Mouse (Mus musculus): ENCODE results near the gene Apold1. TPM values are rescaled to one million over a fixed set of nuclear protein-coding genes. Genes with fewer than 3 reads are reported as not detected.

Apold1 gene
- polyA plus RNA-seq, 1 experiment = 0.05 TPM

GRCm38 (mm10) chr6:135023379-135023778 lies 41.9 kb downstream of the Apold1 start:
- Histone ChIP-seq H3K79me2 (ENCODE audit: control insufficient read depth, insufficient read depth) (no peaks in the 10 kb centered on the region), H3K4me3 (ENCODE audit: insufficient read depth, poor library complexity, severe bottlenecking) (no peak overlapping the region), H3K27me3 (ENCODE audit: control insufficient read depth, insufficient read depth, insufficient read length) (no peaks in the 10 kb centered on the region), H3K36me3 (ENCODE audit: control insufficient read depth, insufficient read depth) (peaks cover 54% of the 10 kb centered on the region), H3ac (ENCODE audit: control insufficient read depth, insufficient read length, low read depth) (no peak overlapping the region), H3K79me3 (ENCODE audit: low read depth) (no peaks in the 10 kb centered on the region)
- TF ChIP-seq FOSL1 (IDR thresholded peaks at IDR 0.05; ENCODE audit: insufficient read depth, low read length, poor library complexity, severe bottlenecking) (no peak), MYOD1 (IDR thresholded peaks at IDR 0.05; ENCODE audit: control insufficient read depth, insufficient read length, low read depth) (no peak), MYOG (IDR thresholded peaks at IDR 0.05; ENCODE audit: control insufficient read depth, extremely low read depth, insufficient read length) (no peak), USF1 (IDR thresholded peaks at IDR 0.05; ENCODE audit: low read depth) (no peak), MAX (IDR thresholded peaks at IDR 0.05) (no peak)

- no peak overlapping the region for H3ac ChIP-seq (ENCODE audit: control insufficient read depth, insufficient read length, low read depth)
- H3K79me3 ChIP-seq (ENCODE audit: low read depth) = no peaks in the 10 kb centered on the region
- H3K36me3 ChIP-seq (ENCODE audit: control insufficient read depth, insufficient read depth) = peaks cover 39% of the 10 kb centered on the region
- no peak overlapping the region for H3K4me3 ChIP-seq (ENCODE audit: insufficient read depth, poor library complexity, severe bottlenecking)
- TF ChIP-seq FOSL1 (IDR thresholded peaks at IDR 0.05; ENCODE audit: insufficient read depth, low read length, poor library complexity, severe bottlenecking) (no peak), CTCF (IDR thresholded peaks at IDR 0.05; ENCODE audit: control insufficient read depth, insufficient read depth, insufficient read length) (no peak), MYOD1 (IDR thresholded peaks at IDR 0.05; ENCODE audit: control insufficient read depth, insufficient read length, low read depth) (no peak), MAX (IDR thresholded peaks at IDR 0.05) (no peak), MYOG (IDR thresholded peaks at IDR 0.05; ENCODE audit: control insufficient read depth, extremely low read depth, insufficient read length) (no peak), USF1 (IDR thresholded peaks at IDR 0.05; ENCODE audit: low read depth) (no peak), CEBPB (IDR thresholded peaks at IDR 0.05; ENCODE audit: low read depth) (no peak)
- H3K27me3 ChIP-seq (ENCODE audit: control insufficient read depth, insufficient read depth, insufficient read length) = no peaks in the 10 kb centered on the region
- H3K79me2 ChIP-seq (ENCODE audit: control insufficient read depth, insufficient read depth) = no peaks in the 10 kb centered on the region
These were observed 43.4 kb downstream of the Apold1 start for GRCm38 (mm10) chr6:135024781-135025420.

- no peak overlapping the region for H3ac ChIP-seq (ENCODE audit: control insufficient read depth, insufficient read length, low read depth)
- no peaks in the 10 kb centered on the region for H3K79me2 ChIP-seq (ENCODE audit: control insufficient read depth, insufficient read depth)
- no peaks in the 10 kb centered on the region for H3K79me3 ChIP-seq (ENCODE audit: low read depth)
- peaks cover 25% of the 10 kb centered on the region for H3K36me3 ChIP-seq (ENCODE audit: control insufficient read depth, insufficient read depth)
- H3K27me3 ChIP-seq (ENCODE audit: control insufficient read depth, insufficient read depth, insufficient read length) = no peaks in the 10 kb centered on the region
- no peak overlapping the region for H3K4me3 ChIP-seq (ENCODE audit: insufficient read depth, poor library complexity, severe bottlenecking)
- TF ChIP-seq CTCF (IDR thresholded peaks at IDR 0.05; ENCODE audit: control insufficient read depth, insufficient read depth, insufficient read length) = peak; percentile 23
- TF ChIP-seq CEBPB (IDR thresholded peaks at IDR 0.05; ENCODE audit: low read depth) = no peak
These were observed 44.7 kb downstream of the Apold1 start for GRCm38 (mm10) chr6:135026232-135026631.

- H3K79me2 ChIP-seq (ENCODE audit: control insufficient read depth, insufficient read depth) = no peaks in the 10 kb centered on the region
- TF ChIP-seq MYOD1 (IDR thresholded peaks at IDR 0.05; ENCODE audit: control insufficient read depth, insufficient read length, low read depth) = no peak
- TF ChIP-seq FOSL1 (IDR thresholded peaks at IDR 0.05; ENCODE audit: insufficient read depth, low read length, poor library complexity, severe bottlenecking) = no peak
- no peak for TF ChIP-seq CTCF (IDR thresholded peaks at IDR 0.05; ENCODE audit: control insufficient read depth, insufficient read depth, insufficient read length)
- TF ChIP-seq MYOG (IDR thresholded peaks at IDR 0.05; ENCODE audit: control insufficient read depth, extremely low read depth, insufficient read length) = no peak
- TF ChIP-seq MAX (IDR thresholded peaks at IDR 0.05) = no peak
- TF ChIP-seq CEBPB (IDR thresholded peaks at IDR 0.05; ENCODE audit: low read depth) = no peak
- H3K4me3 ChIP-seq (ENCODE audit: insufficient read depth, poor library complexity, severe bottlenecking) = no peak overlapping the region
- peaks cover 20% of the 10 kb centered on the region for H3K36me3 ChIP-seq (ENCODE audit: control insufficient read depth, insufficient read depth)
- H3K79me3 ChIP-seq (ENCODE audit: low read depth) = no peaks in the 10 kb centered on the region
- H3K27me3 ChIP-seq (ENCODE audit: control insufficient read depth, insufficient read depth, insufficient read length) = no peaks in the 10 kb centered on the region
- H3ac ChIP-seq (ENCODE audit: control insufficient read depth, insufficient read length, low read depth) = no peak overlapping the region
These were observed 45.2 kb downstream of the Apold1 start for GRCm38 (mm10) chr6:135026755-135027154.

GRCm38 (mm10) chr6:135029246-135029645 lies 47.7 kb downstream of the Apold1 start:
- Histone ChIP-seq H3K79me3 (ENCODE audit: low read depth) (no peaks in the 10 kb centered on the region), H3K27me3 (ENCODE audit: control insufficient read depth, insufficient read depth, insufficient read length) (no peaks in the 10 kb centered on the region), H3ac (ENCODE audit: control insufficient read depth, insufficient read length, low read depth) (no peak overlapping the region), H3K79me2 (ENCODE audit: control insufficient read depth, insufficient read depth) (no peaks in the 10 kb centered on the region), H3K4me3 (ENCODE audit: insufficient read depth, poor library complexity, severe bottlenecking) (no peak overlapping the region), H3K36me3 (ENCODE audit: control insufficient read depth, insufficient read depth) (no peaks in the 10 kb centered on the region)
- TF ChIP-seq MYOD1 (IDR thresholded peaks at IDR 0.05; ENCODE audit: control insufficient read depth, insufficient read length, low read depth) = no peak
- TF ChIP-seq CEBPB (IDR thresholded peaks at IDR 0.05; ENCODE audit: low read depth) = no peak
- no peak for TF ChIP-seq MAX (IDR thresholded peaks at IDR 0.05)
- TF ChIP-seq FOSL1 (IDR thresholded peaks at IDR 0.05; ENCODE audit: insufficient read depth, low read length, poor library complexity, severe bottlenecking) = no peak
- TF ChIP-seq CTCF (IDR thresholded peaks at IDR 0.05; ENCODE audit: control insufficient read depth, insufficient read depth, insufficient read length) = no peak
- no peak for TF ChIP-seq USF1 (IDR thresholded peaks at IDR 0.05; ENCODE audit: low read depth)
- TF ChIP-seq MYOG (IDR thresholded peaks at IDR 0.05; ENCODE audit: control insufficient read depth, extremely low read depth, insufficient read length) = no peak

Other genes starting within 250 kb of the Apold1 start
- gene Dusp16, start 189.1 kb upstream of the Apold1 start, polyA plus RNA-seq (2012; fragmentation: generic; extraction: Trizol) = 3.3 TPM
- gene Crebl2, start 151.6 kb upstream of the Apold1 start, polyA plus RNA-seq (2012; fragmentation: generic; extraction: Trizol) = 0.74 TPM
- gene Gpr19, start 83.1 kb upstream of the Apold1 start, polyA plus RNA-seq (2012; fragmentation: generic; extraction: Trizol) = 2.1 TPM
- 15.8 TPM for gene Cdkn1b, start 61.3 kb upstream of the Apold1 start, polyA plus RNA-seq (2012; fragmentation: generic; extraction: Trizol)
- 79.3 TPM for gene Ddx47, start 29.9 kb downstream of the Apold1 start, polyA plus RNA-seq (2012; fragmentation: generic; extraction: Trizol)
- gene Gprc5a, start 83.9 kb downstream of the Apold1 start, polyA plus RNA-seq (2012; fragmentation: generic; extraction: Trizol) = 34.2 TPM
- gene Gprc5d, start 136.6 kb downstream of the Apold1 start, polyA plus RNA-seq (2012; fragmentation: generic; extraction: Trizol) = not detected
- gene Fam234b, start 216.3 kb downstream of the Apold1 start, polyA plus RNA-seq (2012; fragmentation: generic; extraction: Trizol) = 4.6 TPM
- 18.4 TPM for gene Hebp1, start 216.3 kb downstream of the Apold1 start, polyA plus RNA-seq (2012; fragmentation: generic; extraction: Trizol)

All from C2C12 (cell line).